Mouse (Mus musculus) adrenal gland, adult 2 months (tissue): ENCODE measurements around the gene Osgepl1. TPM values are rescaled to one million over a fixed set of nuclear protein-coding genes. Genes with fewer than 3 reads are reported as not detected.

ENCODE experiments used
- polyA plus RNA-seq: library from polyadenylated mRNA; depleted of rRNA; stranded (reverse); fragments of >200 nt; gene quantifications from 2 replicates; pipeline ENCODE4 v1.2.3, GENCODE M21; 2012; rRNA removed
- total RNA-seq, 2 experiments: library from RNA; stranded (reverse); gene quantifications; 2 replicates each; pipeline ENCODE4 v1.2.3; 2021

Osgepl1 gene
- total and polyA plus RNA-seq, 3 experiments = 3.8 to 22.7 (median 18.7) TPM

Other genes with a start within 250 kb of the Osgepl1 start
- gene 1700019A02Rik, start 126.0 kb upstream of the Osgepl1 start, total RNA-seq = not detected
- not detected in 2 replicates for gene 1700019A02Rik, start 126.0 kb upstream of the Osgepl1 start, polyA plus RNA-seq
- gene Pms1, start 16.6 kb upstream of the Osgepl1 start, total RNA-seq = 1 to 10 TPM; 4.5 to 5.4 TPM
- 0.56 and 0.75 TPM in 2 replicates for gene Pms1, start 16.6 kb upstream of the Osgepl1 start, polyA plus RNA-seq
- gene Ormdl1, start 16.5 kb upstream of the Osgepl1 start, total RNA-seq = 10 to 100 TPM; 15.5 to 21.4 TPM
- gene Ormdl1, start 16.5 kb upstream of the Osgepl1 start, polyA plus RNA-seq = 2.1 and 2.6 TPM in 2 replicates
- gene Gm28778, start 16.5 kb upstream of the Osgepl1 start, total RNA-seq = not detected
- gene Gm28778, start 16.5 kb upstream of the Osgepl1 start, polyA plus RNA-seq = 5.7 and 7.1 TPM in 2 replicates
- 10 to 100 TPM in 1 of 2 experiments, 1 to 10 TPM in 1; 1.5 to 17.3 TPM for gene Asdurf, start 39.0 kb downstream of the Osgepl1 start, total RNA-seq
- not detected in 2 replicates for gene Asdurf, start 39.0 kb downstream of the Osgepl1 start, polyA plus RNA-seq
- under 1 TPM in 1 of 2 experiments, not detected in 1; 0.10 TPM for gene Gm28551, start 39.0 kb downstream of the Osgepl1 start, total RNA-seq
- gene Gm28551, start 39.0 kb downstream of the Osgepl1 start, polyA plus RNA-seq = not detected in 2 replicates
- gene Asnsd1, start 39.1 kb downstream of the Osgepl1 start, total RNA-seq = 10 to 100 TPM; 22.0 to 29.8 TPM
- 0.96 and 1.0 TPM in 2 replicates for gene Asnsd1, start 39.1 kb downstream of the Osgepl1 start, polyA plus RNA-seq